Mouse (Mus musculus): ENCODE results near the gene Hyal3.

DNA sequence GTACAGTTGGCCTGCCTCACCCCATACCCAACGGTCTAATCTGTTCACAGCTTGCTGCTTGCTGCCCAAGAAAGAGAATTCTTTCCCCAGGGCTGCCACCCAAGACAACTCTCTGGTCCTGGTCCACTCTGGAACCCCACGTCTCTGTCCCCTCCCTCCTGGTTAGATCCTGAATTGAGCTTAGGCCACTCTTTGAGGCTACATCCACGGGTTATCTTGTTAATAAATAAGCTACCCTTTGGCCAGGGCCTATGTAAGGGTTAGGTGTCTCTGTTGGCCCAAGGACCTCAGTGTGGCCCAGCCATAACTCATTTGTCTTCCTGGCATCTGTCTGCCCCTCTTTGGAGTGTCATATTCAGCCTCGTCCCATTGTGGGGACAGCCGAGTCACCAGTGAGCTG is 17.8 kb downstream of the Hyal3 start:
- TF ChIP-seq POLR2A (IDR thresholded peaks at IDR 0.05; ENCODE audit: low read depth, low read length) (no peak), CTCF (conservative IDR thresholded peaks at IDR 0.05; ENCODE audit: insufficient read depth, insufficient read length, low read depth, low read length) (no peak)

Measured in kidney, adult 2 months (tissue).